Mouse (Mus musculus) C2C12 (cell line): ENCODE measurements around the gene Acot7. TPM values are rescaled to one million over a fixed set of nuclear protein-coding genes. Genes with fewer than 3 reads are reported as not detected.

ENCODE experiments used
- H3K27me3 ChIP-seq: one replicate; pipeline ENCODE4 v1.6.1; 2011; ENCODE audit not compliant: control insufficient read depth, insufficient read depth, insufficient read length
- H3K36me3 ChIP-seq: one replicate; pipeline ENCODE4 v1.6.1; 2011; ENCODE audit not compliant: control insufficient read depth, insufficient read depth
- H3K4me3 ChIP-seq: one replicate; pipeline ENCODE4 v1.5.1; 2011; ENCODE audit warnings: mild to moderate bottlenecking, control low read depth; ENCODE audit not compliant: poor library complexity, insufficient read depth, severe bottlenecking
- H3K79me2 ChIP-seq: one replicate; pipeline ENCODE4 v1.6.1; 2011; ENCODE audit not compliant: control insufficient read depth, insufficient read depth
- H3K79me3 ChIP-seq: one replicate; pipeline ENCODE4 v1.6.1; 2011; ENCODE audit warnings: low read depth, control low read depth
- H3ac ChIP-seq: one replicate; pipeline ENCODE3; 2011; ENCODE audit warnings: low read depth; ENCODE audit not compliant: control insufficient read depth, insufficient read length
- CEBPB ChIP-seq: IDR thresholded peaks from one replicate; pipeline ENCODE4 v1.6.1; 2011; ENCODE audit warnings: low read depth, mild to moderate bottlenecking, control low read depth, moderate library complexity
- CTCF ChIP-seq: IDR thresholded peaks from one replicate; pipeline ENCODE4 v1.5.1; 2011; ENCODE audit not compliant: control insufficient read depth, insufficient read depth, insufficient read length
- FOSL1 ChIP-seq: IDR thresholded peaks from one replicate; pipeline ENCODE4 v1.8.0; 2011; ENCODE audit warnings: mild to moderate bottlenecking, low read length; ENCODE audit not compliant: poor library complexity, insufficient read depth, severe bottlenecking
- MAX ChIP-seq: IDR thresholded peaks from one replicate; pipeline ENCODE4 v1.6.1; 2011; ENCODE audit warnings: mild to moderate bottlenecking, control low read depth
- MYOD1 ChIP-seq: IDR thresholded peaks from one replicate; pipeline ENCODE4 v1.6.1; 2011; ENCODE audit warnings: low read depth; ENCODE audit not compliant: control insufficient read depth, insufficient read length
- MYOG ChIP-seq: IDR thresholded peaks from one replicate; pipeline ENCODE4 v1.6.1; 2011; ENCODE audit not compliant: control insufficient read depth, insufficient read length; ENCODE audit errors: extremely low read depth
- USF1 ChIP-seq: IDR thresholded peaks from one replicate; pipeline ENCODE4 v1.6.1; 2011; ENCODE audit warnings: low read depth, mild to moderate bottlenecking, control low read depth, moderate library complexity
- polyA plus RNA-seq: library from polyadenylated mRNA; unstranded; fragments of >200 nt; fragmentation: generic; extraction: Trizol; gene quantifications from one replicate; pipeline ENCODE4 v1.2.1, GENCODE M21; 2012; ENCODE audit warnings: missing spikeins

Gene Acot7
- polyA plus RNA-seq, 1 experiment: 344 TPM

- H3K79me3 ChIP-seq: peaks cover 2% of the 10 kb centered on the region
- no peak overlapping the region for H3ac ChIP-seq
- no peaks in the 10 kb centered on the region for H3K27me3 ChIP-seq
- no peak overlapping the region for H3K4me3 ChIP-seq
- peaks cover 62% of the 10 kb centered on the region for H3K36me3 ChIP-seq
- TF ChIP-seq MAX (no peak), USF1 (no peak), CTCF (no peak), FOSL1 (no peak), MYOG (no peak), CEBPB (no peak), MYOD1 (no peak)
- H3K79me2 ChIP-seq: peaks cover 5% of the 10 kb centered on the region
These were observed 66.9 kb downstream of the Acot7 start for GRCm38 (mm10) chr4:152244545-152245522.

DNA sequence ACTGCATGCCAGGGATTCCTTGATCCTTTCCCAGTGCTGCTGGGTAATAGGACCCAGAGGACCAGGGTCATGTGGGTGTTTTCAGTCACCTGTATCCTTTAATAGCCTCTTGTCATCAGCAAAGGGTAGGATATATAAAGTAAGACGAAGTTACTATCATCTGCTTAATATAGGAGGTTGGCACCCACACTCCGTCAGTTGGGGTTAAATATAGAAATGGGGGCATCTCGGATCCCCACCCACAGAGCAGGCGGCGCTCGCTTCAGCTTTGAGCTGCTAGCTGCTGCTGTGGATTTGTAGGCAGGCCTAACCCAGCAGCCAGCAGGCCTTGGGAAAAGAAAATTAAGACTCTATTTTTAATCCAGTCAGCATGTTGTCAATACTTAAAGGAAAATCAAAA lies 68.1 kb downstream of the Acot7 start:
- H3K79me3 ChIP-seq: peaks cover 2% of the 10 kb centered on the region
- H3K36me3 ChIP-seq: peaks cover 52% of the 10 kb centered on the region
- no peaks in the 10 kb centered on the region for H3K27me3 ChIP-seq
- peaks cover 5% of the 10 kb centered on the region for H3K79me2 ChIP-seq
- H3K4me3 ChIP-seq: no peak overlapping the region
- no peak overlapping the region for H3ac ChIP-seq
- no peak for TF ChIP-seq FOSL1
- TF ChIP-seq CEBPB: no peak
- TF ChIP-seq MAX: no peak
- no peak for TF ChIP-seq MYOG
- TF ChIP-seq MYOD1: no peak
- no peak for TF ChIP-seq CTCF
- TF ChIP-seq USF1: no peak

DNA sequence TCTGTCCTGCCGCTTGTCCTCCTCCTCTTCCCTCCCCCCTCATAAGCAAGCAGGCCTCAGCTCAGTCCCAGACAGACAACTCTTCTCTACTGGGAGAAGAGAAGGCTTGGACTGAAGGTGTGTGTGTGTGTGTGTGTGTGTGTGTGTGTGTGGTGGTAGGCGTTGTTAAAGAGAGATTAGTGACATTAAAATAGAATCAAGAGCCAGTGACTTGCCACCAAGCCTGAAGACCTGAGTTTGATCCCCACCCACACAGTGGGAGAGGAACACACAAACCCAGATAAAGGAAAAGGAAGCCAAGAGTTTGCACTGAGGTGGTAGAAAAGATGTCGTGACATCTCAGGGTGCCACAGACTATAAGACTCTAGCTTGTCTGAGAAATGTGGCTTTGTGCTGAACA lies 69.3 kb downstream of the Acot7 start:
- Histone ChIP-seq H3K27me3 (no peaks in the 10 kb centered on the region), H3ac (no peak overlapping the region), H3K79me2 (peaks cover 5% of the 10 kb centered on the region), H3K4me3 (no peak overlapping the region), H3K79me3 (peaks cover 2% of the 10 kb centered on the region), H3K36me3 (peaks cover 47% of the 10 kb centered on the region)
- TF ChIP-seq USF1 (no peak), FOSL1 (no peak), MYOD1 (no peak), CEBPB (no peak), CTCF (no peak), MAX (no peak), MYOG (no peak)

GRCm38 (mm10) chr4:152250615-152251014 lies 72.7 kb downstream of the Acot7 start:
- Histone ChIP-seq H3K27me3 (no peaks in the 10 kb centered on the region), H3ac (no peak overlapping the region), H3K4me3 (no peak overlapping the region), H3K79me3 (peaks cover 2% of the 10 kb centered on the region), H3K36me3 (peaks cover 48% of the 10 kb centered on the region), H3K79me2 (peaks cover 5% of the 10 kb centered on the region)
- TF ChIP-seq MYOG: no peak
- no peak for TF ChIP-seq USF1
- no peak for TF ChIP-seq CEBPB
- no peak for TF ChIP-seq CTCF
- no peak for TF ChIP-seq MYOD1
- no peak for TF ChIP-seq MAX
- no peak for TF ChIP-seq FOSL1

DNA sequence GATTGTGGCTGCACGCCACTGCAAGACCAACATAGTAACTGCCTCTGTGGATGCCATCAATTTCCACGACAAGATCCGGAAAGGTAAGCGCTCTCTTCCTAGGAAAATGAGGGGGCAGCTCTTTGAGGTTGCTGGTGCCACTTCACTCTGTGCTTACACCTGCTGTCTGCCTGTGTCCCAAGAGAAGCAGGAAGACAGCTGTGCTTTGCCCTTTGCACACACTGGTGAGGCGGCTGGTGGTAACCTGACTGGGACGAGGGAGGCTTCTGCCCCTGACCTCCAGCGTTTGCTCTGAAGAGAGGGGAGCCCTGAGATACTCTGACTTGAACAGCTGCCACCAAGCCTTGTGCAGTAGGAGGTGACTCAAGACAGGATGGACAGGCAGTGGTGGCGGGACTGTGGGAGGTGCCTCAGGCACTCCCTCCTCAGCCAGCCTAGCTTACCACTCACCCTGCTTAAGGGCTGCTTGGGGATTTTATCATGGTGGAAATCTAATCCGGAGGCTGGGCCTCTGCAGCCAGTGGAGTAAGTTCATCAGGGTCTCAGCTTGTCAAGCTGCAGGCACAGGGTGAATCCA lies 75.3 kb downstream of the Acot7 start:
- Histone ChIP-seq H3K79me2 (no peaks in the 10 kb centered on the region), H3K36me3 (peaks cover 31% of the 10 kb centered on the region), H3K4me3 (no peak overlapping the region), H3ac (no peak overlapping the region), H3K27me3 (no peaks in the 10 kb centered on the region), H3K79me3 (peaks cover 2% of the 10 kb centered on the region)
- TF ChIP-seq MYOD1 (peak; percentile 2), FOSL1 (no peak)

GRCm38 (mm10) chr4:152257070-152257469 lies 79.1 kb downstream of the Acot7 start:
- no peak overlapping the region for H3ac ChIP-seq
- TF ChIP-seq MYOD1 (no peak), CEBPB (no peak), FOSL1 (no peak), CTCF (no peak), USF1 (no peak)
- H3K79me2 ChIP-seq: no peaks in the 10 kb centered on the region
- peaks cover 47% of the 10 kb centered on the region for H3K36me3 ChIP-seq
- H3K79me3 ChIP-seq: peaks cover 2% of the 10 kb centered on the region
- no peaks in the 10 kb centered on the region for H3K27me3 ChIP-seq
- no peak overlapping the region for H3K4me3 ChIP-seq
